Mouse (Mus musculus) thymus, adult 18-20 months (tissue): ENCODE measurements around the gene Fuk.
"Not testable (repeated sequence)": the region's sequence is repeated elsewhere in the genome, so short reads cannot be mapped to it uniquely, and the experiment has no call there.

ENCODE experiments used
- DNase-seq, 2 experiments: peaks; one replicate each; pipeline ENCODE4 v3.0.0; 2022; ENCODE audit warnings: mixed read lengths in 2 of 2

Gene Fuk

GRCm38 (mm10) chr8:110901839-110902578 lies at the start of gene Fuk:
Gene Fuk, minus strand, starts transcription at chr8:110902488.
- DNase-seq = peak; percentile 73 to 75

- no peak for DNase-seq
These were observed 47.8 kb upstream of the Fuk start for GRCm38 (mm10) chr8:110950065-110950484.

- DNase-seq = no peak
These were observed 43.4 kb upstream of the Fuk start for GRCm38 (mm10) chr8:110945716-110946115.

GRCm38 (mm10) chr8:110944276-110944876 lies 42.1 kb upstream of the Fuk start:
- no peak for DNase-seq

GRCm38 (mm10) chr8:110941453-110941948 lies 39.2 kb upstream of the Fuk start:
- no peak for DNase-seq

- DNase-seq = no peak
These were observed 38.6 kb upstream of the Fuk start for GRCm38 (mm10) chr8:110940682-110941452.

- DNase-seq = peak; percentile 48 to 71
These were observed 36.7 kb upstream of the Fuk start for GRCm38 (mm10) chr8:110938882-110939589.

- DNase-seq = no peak
These were observed 33.9 kb upstream of the Fuk start for GRCm38 (mm10) chr8:110936217-110936616.

GRCm38 (mm10) chr8:110933272-110933671 lies 31.0 kb upstream of the Fuk start:
- DNase-seq = no peak

GRCm38 (mm10) chr8:110932444-110932843 lies 30.2 kb upstream of the Fuk start:
- no peak for DNase-seq

- DNase-seq = no peak
These were observed 29.1 kb upstream of the Fuk start for GRCm38 (mm10) chr8:110931176-110931939.

- DNase-seq = not testable (repeated sequence)
These were observed 27.4 kb upstream of the Fuk start for GRCm38 (mm10) chr8:110929672-110930071.

GRCm38 (mm10) chr8:110929066-110929465 lies 26.8 kb upstream of the Fuk start:
- no peak for DNase-seq

GRCm38 (mm10) chr8:110928435-110928834 lies 26.1 kb upstream of the Fuk start:
- DNase-seq = no peak

- no peak for DNase-seq
These were observed 24.4 kb upstream of the Fuk start for GRCm38 (mm10) chr8:110926690-110927089.

GRCm38 (mm10) chr8:110925691-110926140 lies 23.4 kb upstream of the Fuk start:
- no peak for DNase-seq

GRCm38 (mm10) chr8:110921492-110922230 lies 19.4 kb upstream of the Fuk start:
- DNase-seq = no peak

- DNase-seq = no peak
These were observed 18.5 kb upstream of the Fuk start for GRCm38 (mm10) chr8:110920773-110921277.

GRCm38 (mm10) chr8:110920032-110920772 lies 17.9 kb upstream of the Fuk start:
- DNase-seq = peak in 1 of 2 experiments; percentile 47
